Mouse (Mus musculus) cortical plate, adult 2 months (tissue): ENCODE results near the gene Kif26b.

ENCODE experiments used
- CTCF ChIP-seq: fragments of 200-500 bp; IDR thresholded peaks from 2 replicates; pipeline ENCODE4 v1.5.1; 2011; ENCODE audit warnings: mild to moderate bottlenecking, control low read depth, low read length; ENCODE audit not compliant: insufficient read depth; ENCODE audit errors: extremely low read depth
- POLR2A ChIP-seq: fragments of 200-500 bp; IDR thresholded peaks from 2 replicates; pipeline ENCODE4 v1.6.1; 2011; ENCODE audit warnings: mild to moderate bottlenecking, low read length, control low read depth; ENCODE audit not compliant: insufficient read depth; ENCODE audit errors: extremely low read depth

- TF ChIP-seq CTCF (no peak), POLR2A (peak; percentile 21; the same call in 1 of the 2 replicates)
Measured at GRCm38 (mm10) chr1:178798333-178798732, 269.4 kb downstream of the Kif26b start.
